Mouse (Mus musculus) liver, embryonic 12.5 days (tissue): ENCODE results near the gene Kat7. TPM values are rescaled to one million over a fixed set of nuclear protein-coding genes. Genes with fewer than 3 reads are reported as not detected.

ENCODE experiments used
- ATAC-seq: fragments of 200-750 bp; cut with Nextera tagmentation; 2 replicates; pipeline ENCODE4 v1.8.0; 2017; ENCODE audit warnings: moderate number of reproducible peaks, mild to moderate bottlenecking, moderate library complexity
- H3K27ac ChIP-seq: fragments of 300-500 bp; sonication (generic); 2 replicates; pipeline ENCODE4 v1.5.1; 2016; ENCODE audit warnings: mild to moderate bottlenecking
- H3K27me3 ChIP-seq: fragments of 300-500 bp; sonication (generic); replicated peaks from 2 replicates; pipeline ENCODE4 v1.6.1; 2016; ENCODE audit warnings: mild to moderate bottlenecking, moderate library complexity
- H3K36me3 ChIP-seq: fragments of 300-500 bp; sonication (generic); 2 replicates; pipeline ENCODE4 v1.6.1; 2016; ENCODE audit warnings: mild to moderate bottlenecking, moderate library complexity
- H3K4me1 ChIP-seq: fragments of 300-500 bp; sonication (generic); 2 replicates; pipeline ENCODE4 v1.6.1; 2016
- H3K4me2 ChIP-seq: fragments of 300-500 bp; sonication (generic); 2 replicates; pipeline ENCODE4 v1.6.1; 2016; ENCODE audit warnings: mild to moderate bottlenecking, moderate library complexity
- H3K4me3 ChIP-seq: fragments of 300-500 bp; sonication (generic); 2 replicates; pipeline ENCODE4 v1.5.1; 2016; ENCODE audit warnings: mild to moderate bottlenecking, moderate library complexity
- H3K9ac ChIP-seq: fragments of 300-500 bp; sonication (generic); 2 replicates; pipeline ENCODE4 v1.6.1; 2016; ENCODE audit warnings: mild to moderate bottlenecking, moderate library complexity
- H3K9me3 ChIP-seq: fragments of 300-500 bp; sonication (generic); replicated peaks from 2 replicates; pipeline ENCODE4 v1.6.1; 2016; ENCODE audit warnings: mild to moderate bottlenecking, moderate library complexity
- WGBS: fragments of 180-500 bp; shearing (Covaris S2); methylation state at CpG from one replicate; pipeline ENCODE4 v1.1.7; 2016; ENCODE audit not compliant: insufficient replicate concordance; 5-methylcytosine and 5-hydroxymethylcytosine counted together
- polyA plus RNA-seq: library from polyadenylated mRNA; unstranded; fragments of >200 nt; fragmentation: Nextera tagmentation; extraction: Ambion mirVana; gene quantifications from 2 replicates; pipeline ENCODE4 v1.2.1, GENCODE M21; 2016

The Kat7 gene
- 48.1 and 49.5 TPM in 2 replicates for polyA plus RNA-seq

GRCm38 (mm10) chr11:95310007-95310647 lies at the start of gene Kat7:
Gene Kat7, minus strand, starts transcription at chr11:95310246.
- Histone ChIP-seq H3K4me1 (peaks cover 59% of the 10 kb centered on the region), H3K4me3 (peak within 1 kb of the TSS; percentile 86), H3K36me3 (peaks cover 26% of the 10 kb centered on the region), H3K27ac (peak within 1 kb of the TSS; percentile 97), H3K9me3 (no peaks in the 10 kb centered on the region), H3K27me3 (no peaks in the 10 kb centered on the region), H3K4me2 (peak within 1 kb of the TSS; percentile 87), H3K9ac (peak within 1 kb of the TSS; percentile 95)
- ATAC-seq, result peak; percentile 88
- under 1% methylated on average over 42 of the region's 42 CpGs for WGBS

DNA sequence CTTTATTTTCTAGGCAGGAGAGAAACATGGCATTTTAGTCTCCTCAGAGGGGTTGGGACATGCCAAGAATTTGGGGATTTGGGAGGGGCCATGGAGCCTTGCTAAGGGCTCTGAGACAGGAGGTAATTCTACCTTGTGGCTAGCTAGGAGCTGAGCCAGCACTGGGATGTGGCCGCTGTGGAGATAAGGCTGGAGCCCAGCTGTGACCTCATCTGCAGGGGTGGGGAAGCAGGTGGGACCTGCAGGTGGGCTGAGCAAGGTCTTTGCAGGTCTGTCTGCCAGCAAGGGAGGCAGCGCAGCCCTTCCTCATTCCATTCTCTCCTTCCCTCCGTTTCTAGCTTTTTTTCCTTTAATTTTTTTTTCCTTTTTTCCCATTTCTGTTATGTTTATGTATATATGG lies 48.2 kb upstream of the Kat7 start:
- Histone ChIP-seq H3K36me3 (peaks cover 92% of the 10 kb centered on the region), H3K9me3 (no peaks in the 10 kb centered on the region), H3K27ac (peak overlapping the region; percentile 98), H3K4me3 (no peak overlapping the region), H3K4me1 (peaks cover 59% of the 10 kb centered on the region), H3K9ac (no peak overlapping the region), H3K4me2 (peak overlapping the region; percentile 68; the same call in 1 of the 2 replicates), H3K27me3 (no peaks in the 10 kb centered on the region)
- no peak for ATAC-seq
- WGBS, result 63% methylated on average over 3 of the region's 3 CpGs

DNA sequence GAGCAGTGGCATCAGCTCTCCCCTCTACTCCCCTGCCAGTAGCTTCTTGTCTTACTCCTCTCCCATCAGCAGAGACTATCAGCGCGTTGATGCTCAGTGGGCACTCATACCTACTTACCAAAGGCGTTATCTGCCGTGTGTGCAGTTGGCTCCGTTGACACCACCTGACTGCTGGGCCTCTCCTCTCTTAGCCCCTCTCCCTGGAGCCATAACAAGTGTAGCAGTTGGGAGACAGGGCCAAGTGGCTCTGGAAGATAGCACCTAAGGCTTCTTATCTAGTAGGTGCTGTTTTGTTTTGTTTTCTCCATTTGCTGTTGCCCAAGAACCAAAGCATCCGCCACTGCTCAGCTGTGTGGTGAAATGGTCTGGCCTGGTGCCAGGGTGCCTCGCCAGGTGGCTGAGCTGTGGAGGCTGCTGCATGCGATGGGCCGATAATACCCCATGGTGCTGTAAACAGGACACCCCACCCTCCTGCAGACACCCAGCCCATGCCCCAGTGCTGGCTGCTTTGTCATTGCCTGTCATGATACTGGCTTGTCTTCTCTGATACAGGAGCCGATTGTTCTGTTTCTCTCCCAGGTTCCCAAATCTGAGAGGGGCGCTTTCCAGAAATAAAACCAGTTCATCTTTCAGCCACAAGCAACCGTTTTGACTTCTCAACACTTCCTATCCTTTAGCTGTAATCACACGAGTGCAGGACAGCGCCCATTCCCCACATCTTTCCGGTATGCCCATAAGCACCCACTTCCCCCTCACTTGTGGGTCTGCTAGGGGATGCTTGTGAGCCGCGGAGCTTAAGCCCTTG lies 46.6 kb upstream of the Kat7 start:
- H3K4me1 ChIP-seq, result peaks cover 74% of the 10 kb centered on the region
- H3K36me3 ChIP-seq, result peaks cover 96% of the 10 kb centered on the region
- peak overlapping the region; percentile 98 for H3K27ac ChIP-seq
- H3K4me2 ChIP-seq, result peak overlapping the region; percentile 68
- WGBS, result 17% methylated on average over 17 of the region's 17 CpGs
- no peaks in the 10 kb centered on the region for H3K9me3 ChIP-seq
- peak; percentile 97 for ATAC-seq
- no peaks in the 10 kb centered on the region for H3K27me3 ChIP-seq
- peak overlapping the region; percentile 71 for H3K9ac ChIP-seq
- peak overlapping the region; percentile 32 for H3K4me3 ChIP-seq

GRCm38 (mm10) chr11:95356039-95356438 lies 46.0 kb upstream of the Kat7 start:
- peak overlapping the region; percentile 71 for H3K9ac ChIP-seq
- peak overlapping the region; percentile 32 for H3K4me3 ChIP-seq
- H3K4me1 ChIP-seq, result peaks cover 80% of the 10 kb centered on the region
- WGBS, result 43% methylated on average over 7 of the region's 7 CpGs
- H3K27me3 ChIP-seq, result no peaks in the 10 kb centered on the region
- H3K27ac ChIP-seq, result peak overlapping the region; percentile 98
- peaks cover 97% of the 10 kb centered on the region for H3K36me3 ChIP-seq
- no peaks in the 10 kb centered on the region for H3K9me3 ChIP-seq
- H3K4me2 ChIP-seq, result peak overlapping the region; percentile 68
- ATAC-seq, result peak; percentile 30

DNA sequence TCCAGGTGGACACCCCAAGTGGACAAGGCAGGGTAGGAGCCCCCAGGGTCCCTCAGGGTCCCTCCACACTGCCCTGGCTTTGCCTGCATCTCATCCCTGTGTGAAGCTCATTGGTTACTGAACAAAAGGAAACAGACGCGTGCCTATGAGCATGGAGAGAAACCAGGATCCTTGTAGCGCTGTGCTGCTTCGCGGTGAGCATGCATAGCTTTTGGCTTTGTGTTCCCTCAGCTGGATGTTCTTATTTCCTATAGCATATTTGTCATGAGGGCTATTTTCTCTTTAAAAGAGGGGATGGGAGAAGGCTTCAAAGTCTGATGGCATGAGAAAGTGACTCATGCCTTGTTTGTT lies 45.6 kb upstream of the Kat7 start:
- peak overlapping the region; percentile 98 for H3K27ac ChIP-seq
- H3K4me2 ChIP-seq, result peak overlapping the region; percentile 68
- no peak for ATAC-seq
- peaks cover 84% of the 10 kb centered on the region for H3K4me1 ChIP-seq
- H3K4me3 ChIP-seq, result peak overlapping the region; percentile 32
- WGBS, result 86% methylated on average over 5 of the region's 5 CpGs
- H3K36me3 ChIP-seq, result peaks cover 97% of the 10 kb centered on the region
- no peaks in the 10 kb centered on the region for H3K27me3 ChIP-seq
- no peaks in the 10 kb centered on the region for H3K9me3 ChIP-seq
- peak overlapping the region; percentile 71 for H3K9ac ChIP-seq

DNA sequence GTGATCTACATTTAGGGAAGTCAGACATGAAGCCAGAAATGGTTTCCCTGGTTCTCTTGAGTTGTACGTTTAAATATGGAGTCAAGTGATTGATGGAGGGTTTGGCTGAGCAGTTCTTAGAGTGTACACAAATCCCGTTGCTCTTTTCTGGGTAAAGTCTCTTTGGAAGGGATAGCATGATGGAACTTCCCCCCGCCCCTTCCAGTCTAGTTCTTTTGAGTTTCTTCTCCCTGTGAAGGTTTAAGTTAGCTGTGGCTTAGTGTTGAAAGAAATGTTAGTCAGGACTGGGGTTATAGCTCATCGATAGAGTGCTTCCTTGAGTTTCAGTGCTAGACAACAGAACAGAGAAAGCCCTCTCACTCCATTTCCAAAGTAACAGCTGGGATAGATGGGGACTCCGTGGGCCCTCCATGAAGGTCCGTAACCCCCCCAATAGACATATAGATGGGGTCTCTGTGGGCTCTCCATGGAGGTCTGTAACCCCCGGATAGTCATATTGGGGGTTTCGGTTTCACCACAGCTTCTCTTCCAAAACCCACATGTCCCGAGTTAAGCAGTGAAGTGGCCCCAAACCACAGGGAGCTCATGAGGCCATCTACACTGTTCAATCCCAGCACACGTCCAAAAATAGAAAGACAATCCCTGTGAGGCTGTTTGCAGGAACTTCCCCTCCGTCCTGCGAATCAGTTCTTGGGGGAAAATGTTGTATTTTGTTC lies 45.1 kb upstream of the Kat7 start:
- Histone ChIP-seq H3K27me3 (no peaks in the 10 kb centered on the region), H3K4me2 (peak overlapping the region; percentile 68), H3K9me3 (no peaks in the 10 kb centered on the region), H3K27ac (peak overlapping the region; percentile 98), H3K4me1 (peaks cover 90% of the 10 kb centered on the region), H3K36me3 (peaks cover 97% of the 10 kb centered on the region), H3K9ac (peak overlapping the region; percentile 71), H3K4me3 (peak overlapping the region; percentile 32)
- 71% methylated on average over 12 of the region's 12 CpGs for WGBS
- no peak for ATAC-seq

DNA sequence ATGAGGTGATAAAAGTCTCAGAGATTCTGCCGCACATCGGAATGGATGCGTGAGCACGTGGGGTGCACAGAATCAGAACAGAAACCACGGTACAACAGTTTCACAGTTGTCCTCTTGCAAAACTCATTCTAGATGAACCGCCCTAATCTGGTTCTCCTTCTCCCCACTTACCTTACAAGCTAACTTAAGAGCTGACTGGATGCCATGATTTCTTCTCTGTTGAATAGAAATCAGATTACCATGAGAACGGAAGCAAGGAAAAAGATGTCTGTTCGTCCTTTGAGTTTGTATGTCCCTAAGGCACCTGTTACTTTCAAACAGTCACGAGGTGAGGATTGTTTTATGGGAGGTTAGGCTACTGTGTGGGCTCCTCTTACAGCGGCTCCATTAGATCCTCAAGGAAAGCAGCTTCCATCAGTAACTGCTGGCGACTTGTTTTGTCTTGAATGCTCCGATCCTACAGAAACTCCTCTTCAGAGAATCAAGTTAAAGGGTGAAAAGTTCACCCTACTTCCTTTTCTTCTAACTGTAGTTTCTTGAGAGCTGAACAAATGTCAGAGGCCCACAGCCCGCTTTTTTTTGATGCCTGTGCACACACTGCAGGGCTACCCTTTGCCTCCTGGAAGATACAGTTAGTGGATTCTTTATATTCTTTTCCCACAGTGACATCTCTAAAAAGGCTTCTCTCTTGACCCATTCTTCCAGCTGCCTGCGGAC lies 44.3 kb upstream of the Kat7 start:
- H3K4me1 ChIP-seq, result peaks cover 97% of the 10 kb centered on the region
- 72% methylated on average over 14 of the region's 14 CpGs for WGBS
- H3K4me2 ChIP-seq, result peak overlapping the region; percentile 68
- no peak for ATAC-seq
- no peaks in the 10 kb centered on the region for H3K27me3 ChIP-seq
- peaks cover 97% of the 10 kb centered on the region for H3K36me3 ChIP-seq
- H3K9me3 ChIP-seq, result no peaks in the 10 kb centered on the region
- H3K9ac ChIP-seq, result peak overlapping the region; percentile 45; the same call in 1 of the 2 replicates
- peak overlapping the region; percentile 98 for H3K27ac ChIP-seq
- H3K4me3 ChIP-seq, result peak overlapping the region; percentile 32; the same call in 1 of the 2 replicates

GRCm38 (mm10) chr11:95353226-95353625 lies 43.2 kb upstream of the Kat7 start:
- Histone ChIP-seq H3K4me2 (peak overlapping the region; percentile 13; the same call in 1 of the 2 replicates), H3K9me3 (no peaks in the 10 kb centered on the region)

DNA sequence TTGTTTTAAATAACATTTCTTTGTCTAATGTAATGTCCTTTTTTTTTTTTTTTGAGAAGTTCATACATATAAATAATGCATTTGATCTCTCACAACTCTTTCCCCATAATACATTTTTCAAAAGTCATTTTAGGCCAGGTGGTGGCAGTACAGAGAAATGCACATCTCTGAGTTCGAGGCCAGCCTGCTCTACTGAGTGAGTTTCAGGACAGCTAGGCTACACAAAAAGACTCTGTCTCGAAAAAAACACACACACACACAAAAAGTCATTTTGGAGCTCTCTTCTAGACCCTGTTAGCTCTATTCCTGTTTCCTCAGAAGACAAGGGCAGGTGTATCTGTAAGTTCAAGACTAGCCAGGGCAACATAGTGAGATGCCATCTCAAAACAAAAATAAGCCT lies 42.6 kb upstream of the Kat7 start:
- no peaks in the 10 kb centered on the region for H3K27me3 ChIP-seq

More at GRCm38 (mm10) chr11:95353226-95353625, 43.2 kb upstream of the Kat7 start:
- Histone ChIP-seq H3K27ac (peak overlapping the region; percentile 75), H3K9ac (no peak overlapping the region), H3K4me1 (peaks cover 97% of the 10 kb centered on the region), H3K36me3 (peaks cover 97% of the 10 kb centered on the region), H3K27me3 (no peaks in the 10 kb centered on the region), H3K4me3 (no peak overlapping the region)
- no peak for ATAC-seq
- 55% methylated on average over 9 of the region's 9 CpGs for WGBS

GRCm38 (mm10) chr11:95350960-95351359 lies 40.9 kb upstream of the Kat7 start:
- H3K9me3 ChIP-seq, result no peaks in the 10 kb centered on the region
- H3K9ac ChIP-seq, result no peak overlapping the region
- peak overlapping the region; percentile 64; the same call in 1 of the 2 replicates for H3K27ac ChIP-seq
- H3K4me2 ChIP-seq, result no peak overlapping the region
- 90% methylated on average over 3 of the region's 3 CpGs for WGBS
- H3K4me3 ChIP-seq, result no peak overlapping the region
- H3K4me1 ChIP-seq, result peaks cover 93% of the 10 kb centered on the region
- ATAC-seq, result no peak
- no peaks in the 10 kb centered on the region for H3K27me3 ChIP-seq
- peaks cover 100% of the 10 kb centered on the region for H3K36me3 ChIP-seq

More for the DNA sequence above, 42.6 kb upstream of the Kat7 start:
- WGBS, result 75% methylated on average over 2 of the region's 2 CpGs
- peak overlapping the region; percentile 75 for H3K27ac ChIP-seq
- H3K4me3 ChIP-seq, result no peak overlapping the region
- H3K9me3 ChIP-seq, result no peaks in the 10 kb centered on the region
- peaks cover 96% of the 10 kb centered on the region for H3K4me1 ChIP-seq
- peaks cover 97% of the 10 kb centered on the region for H3K36me3 ChIP-seq
- H3K4me2 ChIP-seq, result peak overlapping the region; percentile 13; the same call in 1 of the 2 replicates
- no peak overlapping the region for H3K9ac ChIP-seq
- no peak for ATAC-seq

- ATAC-seq, result no peak
- Histone ChIP-seq H3K36me3 (peaks cover 100% of the 10 kb centered on the region), H3K27me3 (no peaks in the 10 kb centered on the region), H3K4me1 (peaks cover 93% of the 10 kb centered on the region), H3K9me3 (no peaks in the 10 kb centered on the region), H3K27ac (peak overlapping the region; percentile 64), H3K9ac (peak overlapping the region; percentile 29; the same call in 1 of the 2 replicates), H3K4me2 (no peak overlapping the region), H3K4me3 (no peak overlapping the region)
- 68% methylated on average over 6 of the region's 6 CpGs for WGBS
Observed at GRCm38 (mm10) chr11:95350289-95350688, 40.2 kb upstream of the Kat7 start.
